Mouse (Mus musculus): Measurements from ENCODE around the gene Kcnk12. TPM values are rescaled to one million over a fixed set of nuclear protein-coding genes. Genes with fewer than 3 reads are reported as not detected.

The Kcnk12 gene
- polyA plus RNA-seq, 1 experiment from 2014 or later: not detected

GRCm38 (mm10) chr17:87796881-87797416 is 845 bp downstream of the Kcnk12 start:
- peak overlapping the region; percentile 19; the same call in 1 of the 2 replicates for H3K9ac ChIP-seq
- H3K4me3 ChIP-seq: peak overlapping the region; percentile 47
- no peak for ATAC-seq (ENCODE audit: low FRiP score, low read depth)
- peaks cover 93% of the 10 kb centered on the region for H3K27me3 ChIP-seq
- no peaks in the 10 kb centered on the region for H3K36me3 ChIP-seq
- peaks cover 23% of the 10 kb centered on the region for H3K4me1 ChIP-seq
- no peaks in the 10 kb centered on the region for H3K9me3 ChIP-seq
- H3K27ac ChIP-seq: no peak overlapping the region
- H3K4me2 ChIP-seq (replicated peaks): peak overlapping the region; percentile 85
- WGBS: under 1% methylated on average over 64 of the region's 72 CpGs

GRCm38 (mm10) chr17:87795927-87796714 is 1.7 kb downstream of the Kcnk12 start:
- Histone ChIP-seq H3K4me2 (replicated peaks) (peak overlapping the region; percentile 85), H3K4me1 (peaks cover 23% of the 10 kb centered on the region), H3K9ac (no peak overlapping the region), H3K27ac (no peak overlapping the region), H3K9me3 (no peaks in the 10 kb centered on the region), H3K27me3 (peaks cover 93% of the 10 kb centered on the region), H3K4me3 (peak overlapping the region; percentile 47), H3K36me3 (no peaks in the 10 kb centered on the region)
- ATAC-seq (ENCODE audit: low FRiP score, low read depth): no peak
- 30% methylated on average over 12 of the region's 12 CpGs for WGBS

- Histone ChIP-seq H3K27me3 (peaks cover 87% of the 10 kb centered on the region), H3K4me1 (peaks cover 23% of the 10 kb centered on the region), H3K4me3 (no peak overlapping the region), H3K9me3 (no peaks in the 10 kb centered on the region), H3K9ac (no peak overlapping the region), H3K4me2 (replicated peaks) (no peak overlapping the region), H3K27ac (no peak overlapping the region), H3K36me3 (no peaks in the 10 kb centered on the region)
- 84% methylated on average over 5 of the region's 5 CpGs for WGBS
- no peak for ATAC-seq (ENCODE audit: low FRiP score, low read depth)
Observed at GRCm38 (mm10) chr17:87794801-87795200, 3.0 kb downstream of the Kcnk12 start.

- ATAC-seq (ENCODE audit: low FRiP score, low read depth): no peak
- H3K9ac ChIP-seq: no peak overlapping the region
- H3K9me3 ChIP-seq: no peaks in the 10 kb centered on the region
- no peak overlapping the region for H3K27ac ChIP-seq
- peaks cover 20% of the 10 kb centered on the region for H3K4me1 ChIP-seq
- no peaks in the 10 kb centered on the region for H3K36me3 ChIP-seq
- peaks cover 72% of the 10 kb centered on the region for H3K27me3 ChIP-seq
- WGBS: 68% methylated on average over 5 of the region's 5 CpGs
- no peak overlapping the region for H3K4me2 ChIP-seq (replicated peaks)
- no peak overlapping the region for H3K4me3 ChIP-seq
Observed at GRCm38 (mm10) chr17:87793331-87793730, 4.5 kb downstream of the Kcnk12 start.

GRCm38 (mm10) chr17:87792623-87793315 is 5.0 kb downstream of the Kcnk12 start:
- WGBS: 69% methylated on average over 12 of the region's 12 CpGs
- Histone ChIP-seq H3K9me3 (no peaks in the 10 kb centered on the region), H3K27ac (no peak overlapping the region), H3K9ac (no peak overlapping the region), H3K27me3 (peaks cover 67% of the 10 kb centered on the region), H3K4me1 (peaks cover 14% of the 10 kb centered on the region), H3K36me3 (no peaks in the 10 kb centered on the region), H3K4me3 (no peak overlapping the region), H3K4me2 (replicated peaks) (no peak overlapping the region)
- no peak for ATAC-seq (ENCODE audit: low FRiP score, low read depth)

- no peak overlapping the region for H3K4me2 ChIP-seq (replicated peaks)
- H3K27ac ChIP-seq: no peak overlapping the region
- H3K4me3 ChIP-seq: no peak overlapping the region
- H3K27me3 ChIP-seq: peaks cover 55% of the 10 kb centered on the region
- H3K36me3 ChIP-seq: no peaks in the 10 kb centered on the region
- H3K9ac ChIP-seq: no peak overlapping the region
- 67% methylated on average over 7 of the region's 7 CpGs for WGBS
- peaks cover 3% of the 10 kb centered on the region for H3K4me1 ChIP-seq
- ATAC-seq (ENCODE audit: low FRiP score, low read depth): no peak
- no peaks in the 10 kb centered on the region for H3K9me3 ChIP-seq
Observed at GRCm38 (mm10) chr17:87791517-87792098, 6.2 kb downstream of the Kcnk12 start.

- ATAC-seq (ENCODE audit: low FRiP score, low read depth): no peak
- no peak overlapping the region for H3K4me3 ChIP-seq
- H3K4me1 ChIP-seq: no peaks in the 10 kb centered on the region
- H3K27ac ChIP-seq: no peak overlapping the region
- H3K27me3 ChIP-seq: peaks cover 46% of the 10 kb centered on the region
- 93% methylated on average over 5 of the region's 5 CpGs for WGBS
- no peaks in the 10 kb centered on the region for H3K9me3 ChIP-seq
- H3K9ac ChIP-seq: no peak overlapping the region
- no peaks in the 10 kb centered on the region for H3K36me3 ChIP-seq
- H3K4me2 ChIP-seq (replicated peaks): no peak overlapping the region
Observed at GRCm38 (mm10) chr17:87790661-87791060, 7.1 kb downstream of the Kcnk12 start.

GRCm38 (mm10) chr17:87788216-87788615 is 9.6 kb downstream of the Kcnk12 start:
- no peaks in the 10 kb centered on the region for H3K36me3 ChIP-seq
- WGBS: 75% methylated on average over 6 of the region's 6 CpGs

GRCm38 (mm10) chr17:87787711-87788110 is 10.1 kb downstream of the Kcnk12 start:
- Histone ChIP-seq H3K36me3 (no peaks in the 10 kb centered on the region), H3K4me1 (no peaks in the 10 kb centered on the region), H3K9ac (no peak overlapping the region), H3K9me3 (no peaks in the 10 kb centered on the region), H3K4me2 (replicated peaks) (no peak overlapping the region), H3K27me3 (peaks cover 16% of the 10 kb centered on the region), H3K4me3 (no peak overlapping the region), H3K27ac (no peak overlapping the region)
- ATAC-seq (ENCODE audit: low FRiP score, low read depth): no peak
- WGBS: 88% methylated on average over 4 of the region's 4 CpGs

More at GRCm38 (mm10) chr17:87788216-87788615, 9.6 kb downstream of the Kcnk12 start:
- no peaks in the 10 kb centered on the region for H3K9me3 ChIP-seq
- peaks cover 21% of the 10 kb centered on the region for H3K27me3 ChIP-seq
- no peak for ATAC-seq (ENCODE audit: low FRiP score, low read depth)
- H3K27ac ChIP-seq: no peak overlapping the region
- no peak overlapping the region for H3K4me2 ChIP-seq (replicated peaks)
- H3K9ac ChIP-seq: no peak overlapping the region
- no peak overlapping the region for H3K4me3 ChIP-seq
- H3K4me1 ChIP-seq: no peaks in the 10 kb centered on the region

- no peak overlapping the region for H3K4me3 ChIP-seq
- 0 out of 2 replicates have a peak, but pooled peaks cover 3% of the 10 kb centered on the region for H3K9me3 ChIP-seq
- ATAC-seq (ENCODE audit: low FRiP score, low read depth): no peak
- no peaks in the 10 kb centered on the region for H3K4me1 ChIP-seq
- H3K36me3 ChIP-seq: no peaks in the 10 kb centered on the region
- 94% methylated on average over 15 of the region's 15 CpGs for WGBS
- no peak overlapping the region for H3K27ac ChIP-seq
- no peak overlapping the region for H3K9ac ChIP-seq
- 0 out of 2 replicates have a peak, but pooled peaks cover 2% of the 10 kb centered on the region for H3K27me3 ChIP-seq
- no peak overlapping the region for H3K4me2 ChIP-seq (replicated peaks)
Observed at GRCm38 (mm10) chr17:87785721-87786120, 12.1 kb downstream of the Kcnk12 start.

GRCm38 (mm10) chr17:87784911-87785310 is 12.9 kb downstream of the Kcnk12 start:
- Histone ChIP-seq H3K9ac (no peak overlapping the region), H3K36me3 (no peaks in the 10 kb centered on the region), H3K27ac (no peak overlapping the region), H3K4me3 (no peak overlapping the region), H3K4me2 (replicated peaks) (no peak overlapping the region), H3K4me1 (no peaks in the 10 kb centered on the region), H3K27me3 (no peaks in the 10 kb centered on the region), H3K9me3 (0 out of 2 replicates have a peak, but pooled peaks cover 3% of the 10 kb centered on the region)
- no peak for ATAC-seq (ENCODE audit: low FRiP score, low read depth)
- WGBS: 76% methylated on average over 2 of the region's 2 CpGs
